Mouse (Mus musculus): ENCODE measurements at regions not wholly inside any gene's neighbourhood (a gene's known extent, or its start where the extent isn't known, plus 50 kb on each side); places are given as distances from the start of the nearest gene placed in this dataset.

- TF ChIP-seq EP300 (IDR thresholded peaks at IDR 0.05; ENCODE audit: insufficient read depth, low read depth, low read length) (peak; percentile 96), POLR2A (IDR thresholded peaks at IDR 0.05; ENCODE audit: insufficient read depth, low read depth, low read length) (peak; percentile 52; the same call in 1 of the 2 replicates), CTCF (IDR thresholded peaks at IDR 0.05) (no peak)
These were observed 60.7 kb upstream of the Map4k3 start for GRCm38 (mm10) chr17:80789000-80789399.

All from heart, adult 2 months (tissue).